Mouse (Mus musculus) left cerebral cortex, adult 6 months (tissue): ENCODE measurements around the gene Aco2. TPM values are rescaled to one million over a fixed set of nuclear protein-coding genes. Genes with fewer than 3 reads are reported as not detected.

Experiments
- long read RNA-seq, 2 experiments: library from polyadenylated mRNA; unstranded; transcript quantifications; one replicate each; pipeline ENCODE4 v2.0.0; 2019 to 2020
- polyA plus RNA-seq: library from polyadenylated mRNA; unstranded; fragments of <200 nt; fragmentation: Nextera tagmentation; gene quantifications from 2 replicates; pipeline ENCODE4 v1.2.3, GENCODE M21; 2021

Gene Aco2
- 270 and 354 TPM in 2 replicates for polyA plus RNA-seq
- long read RNA-seq, experiment 1, transcript Aco2-201 (18 exons, 2,918 nt), result major isoform, 2,880 of 3,219 reads
- long read RNA-seq, experiment 1, partial matches to known transcripts, result 226 of 3,219 reads
- long read RNA-seq, experiment 1, other reads (novel, unspliced or antisense), result 113 of 3,219 reads
- long read RNA-seq, experiment 2, transcript Aco2-206 (3 exons, 351 nt), result minor isoform, 5 of 541 reads
- long read RNA-seq, experiment 2, transcript Aco2-201 (18 exons, 2,918 nt), result major isoform, 333 of 541 reads
- long read RNA-seq, experiment 2, partial matches to known transcripts, result 157 of 541 reads
- long read RNA-seq, experiment 2, other reads (novel, unspliced or antisense), result 46 of 541 reads

DNA sequence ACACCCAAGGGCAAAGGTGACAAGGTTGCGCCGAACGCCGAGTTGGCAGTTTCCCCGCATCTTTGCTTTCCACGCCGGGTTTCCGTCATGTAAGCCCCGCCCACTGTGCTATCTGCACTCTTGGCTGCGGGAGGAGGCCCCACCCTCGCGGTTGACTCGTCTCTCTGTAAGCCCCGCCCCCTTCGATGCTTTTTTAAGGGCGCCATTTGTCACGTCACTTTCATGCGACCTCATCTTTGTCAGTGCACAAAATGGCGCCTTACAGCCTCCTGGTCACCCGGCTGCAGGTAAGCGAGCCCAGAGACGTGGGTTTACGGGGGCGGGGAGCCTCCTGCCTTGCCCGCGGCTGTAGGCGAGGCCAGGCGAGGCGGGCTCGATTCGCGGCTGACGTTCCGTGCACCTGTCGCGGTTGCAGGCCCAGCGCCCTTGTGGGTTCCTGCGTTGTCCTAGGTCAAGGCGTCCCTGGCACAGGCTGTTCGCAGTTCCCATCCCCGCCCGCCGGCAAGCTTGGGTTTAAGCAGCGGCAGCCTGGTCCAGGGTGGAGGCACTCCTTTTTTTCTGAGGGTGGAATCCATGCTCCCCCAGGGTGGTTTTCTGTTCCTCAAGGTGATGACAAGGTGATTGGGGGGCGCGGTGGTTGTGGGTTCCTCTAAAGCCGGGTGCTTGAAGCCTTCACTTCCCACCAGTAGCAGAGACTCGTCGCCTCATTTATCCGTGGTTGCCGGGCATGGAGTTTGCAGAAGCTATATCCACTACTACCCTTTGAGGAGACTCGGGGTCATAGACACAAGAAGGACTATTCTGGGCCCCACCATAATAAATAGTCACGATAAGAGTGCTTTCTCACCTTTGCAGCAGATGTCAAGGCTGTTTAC lies at the start of gene Aco2:
Gene Aco2 (plus strand): TSS at position 48 of the 875 bp plus-strand sequence.

DNA sequence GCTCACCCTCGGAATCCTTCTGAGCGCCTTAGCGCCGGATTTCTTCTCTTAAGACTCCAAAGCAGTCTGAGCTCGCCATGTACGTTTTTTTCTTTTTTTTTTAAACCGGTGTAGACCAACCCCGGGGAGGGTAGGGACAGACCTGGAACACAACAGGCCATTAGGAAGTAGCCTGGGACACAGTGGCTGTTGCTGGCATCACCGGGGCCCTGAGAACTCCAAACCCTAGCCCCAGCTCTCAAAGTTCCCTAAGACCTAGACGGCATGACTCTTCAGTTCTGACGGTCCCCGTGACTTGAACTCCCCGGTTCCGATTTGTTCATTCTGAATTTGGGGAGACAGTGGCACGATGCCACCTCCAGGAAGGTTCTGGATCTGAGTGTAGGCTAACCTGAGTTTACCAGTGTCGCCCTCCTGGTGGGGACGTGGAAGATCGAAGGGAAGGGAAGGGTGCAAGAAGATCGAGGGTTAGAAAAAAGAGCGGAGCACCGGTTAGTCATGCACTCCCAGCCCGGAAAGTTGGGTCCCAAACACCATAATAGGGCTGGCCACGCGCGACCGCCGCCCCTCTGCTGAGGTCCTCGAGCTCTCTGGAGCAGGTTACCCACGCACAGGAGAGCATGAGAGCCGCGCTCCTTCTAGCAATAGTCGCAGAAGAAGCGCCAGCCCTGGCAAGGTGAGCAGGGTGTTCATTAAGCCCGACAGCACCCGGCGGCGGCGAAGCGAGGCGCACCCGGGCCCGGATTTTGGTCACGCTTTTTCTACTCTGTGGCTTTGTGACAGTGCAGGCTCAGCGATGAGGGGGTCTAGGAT lies 13.4 kb upstream of the Aco2 start, which contains the start of gene Tob2:
Gene Tob2 (minus strand): TSS at position 280 of the 813 bp plus-strand sequence.

DNA sequence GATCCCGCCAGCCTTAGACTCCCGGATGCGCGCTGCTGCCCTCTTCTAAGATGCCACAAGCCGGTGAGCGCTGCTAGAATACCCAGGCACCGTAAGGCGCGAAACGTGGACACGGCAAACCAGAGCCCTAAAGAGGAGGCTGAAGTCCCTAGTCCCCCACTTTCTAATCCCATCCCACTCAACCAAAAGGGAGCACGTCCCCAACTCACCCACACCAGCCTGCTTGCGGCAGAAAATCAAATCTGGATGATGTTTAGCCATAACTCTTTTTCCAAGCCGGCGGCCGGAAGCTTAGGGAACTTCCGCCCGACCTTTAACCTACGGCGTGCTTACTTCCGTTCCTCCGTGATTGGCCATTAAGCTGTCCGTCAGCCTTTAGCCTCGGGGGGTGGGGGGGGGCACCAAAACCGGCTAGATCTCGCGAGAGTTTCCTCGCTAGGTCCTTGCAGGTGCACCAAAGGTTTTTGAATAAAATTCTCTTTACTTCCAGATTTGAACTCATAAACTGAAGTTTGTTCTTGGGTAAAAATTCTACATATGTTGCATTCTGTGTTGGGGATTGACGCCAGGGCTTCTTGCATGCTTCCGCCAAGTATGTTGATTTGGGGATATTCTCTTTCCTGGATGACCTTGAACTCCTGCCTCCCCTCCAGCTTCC lies 376 bp upstream of the Aco2 start, which contains the start of gene Phf5a:
Gene Phf5a (minus strand): TSS at position 308 of the 658 bp plus-strand sequence.

DNA sequence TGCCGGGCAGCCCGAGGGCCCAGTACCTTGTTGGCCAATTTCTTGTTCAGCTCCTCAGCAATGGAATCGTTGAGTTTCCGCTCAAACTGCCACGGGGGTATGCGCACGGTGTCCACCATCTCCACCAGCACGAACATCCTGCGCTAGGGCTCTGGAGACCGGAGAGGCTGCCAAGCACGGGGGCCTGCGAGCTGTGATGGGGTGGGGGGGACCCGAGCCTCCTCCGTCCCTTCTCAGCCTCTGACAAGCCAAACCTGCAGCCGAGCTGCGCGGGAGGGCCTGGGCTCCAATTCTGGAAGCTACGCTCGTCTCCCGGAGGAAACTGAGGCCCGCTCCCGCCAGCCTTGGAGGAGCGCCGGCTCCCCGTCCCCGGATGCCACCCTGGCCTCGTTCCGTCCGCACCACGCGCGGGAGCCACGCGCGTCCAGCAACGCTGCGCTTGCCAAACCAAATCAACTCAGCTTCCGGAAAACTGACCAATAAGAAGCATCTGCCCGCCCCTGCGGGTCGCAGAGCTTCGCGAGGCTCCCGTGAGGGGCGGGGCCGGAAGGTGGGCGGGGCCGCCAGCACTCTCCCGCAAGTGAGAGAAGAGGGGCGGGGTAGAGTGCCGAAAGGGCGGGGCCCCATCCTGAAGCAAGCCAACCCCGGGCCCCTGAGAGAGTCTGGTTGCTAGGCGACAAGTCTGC lies 53.8 kb downstream of the Aco2 start, which contains the start of gene Polr3h:
Gene Polr3h (minus strand): TSS at position 481 of the 686 bp plus-strand sequence.

DNA sequence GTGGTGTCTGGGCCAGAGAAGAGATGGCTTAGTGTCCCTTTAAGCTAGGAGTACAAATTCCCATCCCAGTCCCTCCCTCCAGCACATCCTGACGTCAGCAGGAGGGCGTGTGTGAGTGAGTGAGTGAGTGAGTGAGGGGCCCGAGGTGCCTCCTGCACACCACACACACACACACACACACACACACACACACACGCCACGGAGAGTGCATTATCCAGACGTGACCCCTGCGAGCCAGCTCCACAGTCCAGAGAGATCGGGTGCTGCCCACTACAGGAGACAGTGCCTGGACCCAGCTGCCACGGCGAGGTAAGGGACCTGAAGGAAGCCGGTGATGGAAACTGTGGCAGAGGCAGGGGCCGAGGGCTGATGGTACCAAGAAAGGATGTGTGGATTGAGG lies 64.6 kb downstream of the Aco2 start, which contains the start of gene Csdc2:
Gene Csdc2 (plus strand): TSS at position 81 of the 400 bp plus-strand sequence.

DNA sequence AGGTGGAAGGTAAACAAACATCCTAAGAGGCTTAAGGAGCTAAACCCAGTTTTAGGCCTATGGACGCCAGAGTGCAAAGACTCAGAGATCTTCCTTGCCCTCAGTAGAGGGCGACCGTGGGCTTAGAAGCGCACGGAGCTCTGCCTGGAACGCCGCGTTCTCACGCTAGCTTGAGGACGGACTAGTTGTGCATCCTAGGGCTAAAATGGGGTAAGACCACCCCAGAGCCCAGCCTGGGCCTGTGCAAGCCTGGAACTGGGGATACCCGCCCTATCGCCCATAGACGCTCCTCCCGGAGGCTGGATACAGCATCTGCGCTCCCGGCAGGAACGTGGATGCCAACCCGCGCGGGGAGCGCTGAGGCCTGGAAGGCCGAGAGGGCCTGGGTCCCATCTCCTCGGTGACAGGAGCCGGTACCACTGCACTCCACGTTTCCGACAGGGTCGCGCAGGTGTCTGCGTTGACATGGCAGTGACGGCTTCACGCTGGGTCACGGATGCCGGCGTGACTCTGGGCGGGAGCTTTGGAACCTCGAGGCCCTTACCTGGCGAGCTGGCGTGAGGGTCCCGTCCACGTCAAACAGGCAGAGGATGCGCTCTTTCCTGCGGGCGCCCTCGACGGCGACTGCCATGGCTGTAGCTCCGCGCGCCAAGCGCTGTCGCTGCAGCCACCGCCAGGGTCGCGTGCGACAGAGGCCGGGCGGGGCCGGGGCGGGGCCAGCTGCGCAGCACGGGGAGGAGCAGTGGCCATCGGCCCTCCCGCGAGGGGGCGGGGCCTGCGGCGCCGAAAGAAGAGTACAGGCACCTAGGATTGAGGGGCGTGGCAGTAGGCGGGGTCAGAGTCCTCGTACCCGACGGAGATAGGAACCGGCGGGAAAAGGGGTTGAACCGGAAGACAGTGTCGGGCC lies 88.3 kb downstream of the Aco2 start, which contains the start of gene Pmm1:
Gene Pmm1 (minus strand): TSS at position 760 of the 907 bp plus-strand sequence.

Other genes starting within 250 kb of the Aco2 start
- 17.6 and 22.8 TPM in 2 replicates for gene L3mbtl2, start 208.4 kb upstream of the Aco2 start, polyA plus RNA-seq
- gene Chadl, start 175.0 kb upstream of the Aco2 start, polyA plus RNA-seq, result 18.5 and 32.8 TPM in 2 replicates
- gene Zc3h7b, start 127.3 kb upstream of the Aco2 start, polyA plus RNA-seq, result 63.8 and 79.5 TPM in 2 replicates
- 92.9 and 124 TPM in 2 replicates for gene Rangap1, start 126.8 kb upstream of the Aco2 start, polyA plus RNA-seq
- gene Tef, start 69.9 kb upstream of the Aco2 start, polyA plus RNA-seq, result 35.3 and 105 TPM in 2 replicates
- 8.2 and 9.3 TPM in 2 replicates for gene Tob2, start 13.5 kb upstream of the Aco2 start, polyA plus RNA-seq
- gene Phf5a, start 398 bp upstream of the Aco2 start, polyA plus RNA-seq, result 63.8 and 65.3 TPM in 2 replicates
- 185 and 213 TPM in 2 replicates for gene Polr3h, start 53.9 kb downstream of the Aco2 start, polyA plus RNA-seq
- gene Csdc2, start 64.5 kb downstream of the Aco2 start, polyA plus RNA-seq, result 51.2 and 99.5 TPM in 2 replicates
- gene Pmm1, start 88.6 kb downstream of the Aco2 start, polyA plus RNA-seq, result 488 and 565 TPM in 2 replicates
- gene 1700029P11Rik, start 108.2 kb downstream of the Aco2 start, polyA plus RNA-seq, result not detected in 2 replicates
- gene Xrcc6, start 115.5 kb downstream of the Aco2 start, polyA plus RNA-seq, result 13.0 and 15.6 TPM in 2 replicates
- gene Desi1, start 161.6 kb downstream of the Aco2 start, polyA plus RNA-seq, result 48.9 and 88.1 TPM in 2 replicates
- 245 and 274 TPM in 2 replicates for gene Snu13, start 175.3 kb downstream of the Aco2 start, polyA plus RNA-seq
- not detected in 2 replicates for gene 4930407I10Rik, start 186.8 kb downstream of the Aco2 start, polyA plus RNA-seq
- gene Mei1, start 197.7 kb downstream of the Aco2 start, polyA plus RNA-seq, result 1.9 and 2.9 TPM in 2 replicates